Mouse (Mus musculus): ENCODE measurements around the gene Olfr1278.
"Not testable (repeated sequence)": the region's sequence is repeated elsewhere in the genome, so short reads cannot be mapped to it uniquely, and the experiment has no call there.

Gene Olfr1278

GRCm38 (mm10) chr2:111289836-111290235, at the start of gene Olfr1278:
Gene Olfr1278 (plus strand): TSS chr2:111290136.
- DNase-seq, result no peak

DNA sequence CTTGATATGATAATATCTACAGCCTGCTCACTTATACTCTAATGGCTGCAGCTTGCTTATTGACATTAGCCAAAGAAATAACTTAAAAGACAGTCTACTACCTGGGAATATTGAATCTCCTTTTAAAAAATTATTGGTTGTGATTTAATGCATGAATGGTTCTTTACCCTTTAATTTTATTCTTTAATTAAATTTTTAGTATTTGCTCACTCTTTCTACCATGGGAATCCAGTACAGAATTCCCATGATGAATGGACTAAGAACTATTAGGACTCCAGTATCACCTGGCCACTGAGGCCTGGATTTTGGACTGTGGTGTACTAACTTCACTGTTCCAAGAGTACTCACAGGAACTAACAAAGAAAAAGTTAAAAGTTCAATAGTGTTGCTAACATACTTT, 35.7 kb upstream of the Olfr1278 start, which contains the start of gene Olfr1276:
Gene Olfr1276 (plus strand): TSS at position 301 of the 400 bp plus-strand sequence.
- DNase-seq, result no peak

DNA sequence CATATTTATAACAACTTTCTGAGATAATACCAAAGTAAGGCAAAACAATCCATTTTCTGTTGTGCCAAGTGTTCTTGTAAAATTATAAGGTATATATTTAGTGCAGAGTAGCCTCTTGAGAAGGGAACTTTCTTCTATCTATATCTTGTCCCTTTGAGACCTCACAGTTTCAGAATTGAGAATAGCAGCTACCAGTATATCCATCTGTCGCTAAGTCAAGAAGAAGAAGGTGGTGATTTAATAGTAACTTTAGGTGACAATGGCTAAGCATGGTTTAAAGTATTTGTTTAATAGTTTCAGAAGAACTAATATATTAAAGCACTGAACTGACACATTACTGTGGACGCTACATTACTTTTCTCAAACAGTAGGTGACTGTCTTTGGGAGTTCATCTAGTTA, 15.9 kb upstream of the Olfr1278 start, which contains the start of gene Olfr1277:
Gene Olfr1277 (minus strand): TSS at position 101 of the 400 bp plus-strand sequence.
- DNase-seq, result no peak

DNA sequence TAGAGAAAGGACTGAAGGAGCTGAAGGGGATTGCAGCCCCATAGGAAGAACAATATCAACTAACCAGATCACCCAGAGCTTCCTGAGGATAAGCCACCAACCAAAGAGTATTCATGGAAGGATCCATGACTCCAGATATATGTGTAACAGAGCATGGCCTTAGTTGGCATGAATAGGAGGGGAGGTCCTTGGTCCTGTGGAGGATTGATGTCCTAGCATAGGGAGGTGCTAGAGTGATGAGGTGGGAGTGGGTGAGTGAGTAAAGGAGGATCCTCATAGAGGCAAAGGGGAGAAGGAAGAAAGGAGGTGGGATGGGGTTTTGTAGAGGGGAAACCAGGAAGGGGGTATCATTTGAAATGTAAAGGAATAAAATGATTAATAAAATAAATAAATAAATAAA, 8.6 kb downstream of the Olfr1278 start:
- no peak for DNase-seq

GRCm38 (mm10) chr2:111300374-111300773, 10.4 kb downstream of the Olfr1278 start, which contains the start of gene Olfr1279:
Gene Olfr1279 (plus strand): TSS chr2:111300635.
- DNase-seq, result no peak

DNA sequence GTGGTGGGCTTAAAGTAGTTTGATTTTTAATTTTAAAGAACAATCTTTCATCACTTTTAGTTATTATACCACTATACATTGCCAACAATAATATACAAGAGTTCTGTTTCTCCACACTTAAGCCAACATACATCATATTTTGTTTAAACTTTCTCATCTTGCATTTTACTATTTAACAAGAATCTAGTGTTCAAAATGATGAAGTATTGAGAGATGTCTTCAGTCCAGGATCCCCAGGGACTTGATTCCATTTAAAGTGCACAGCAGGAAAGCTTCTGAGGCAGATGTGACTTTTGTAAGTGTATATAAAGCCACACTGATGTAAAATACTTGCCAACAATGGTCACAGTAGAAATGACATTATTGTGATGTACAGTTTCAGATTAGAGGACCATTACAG, 23.8 kb downstream of the Olfr1278 start, which contains the start of gene Olfr1280:
Gene Olfr1280 (plus strand): TSS at position 301 of the 400 bp plus-strand sequence.
- no peak for DNase-seq

DNA sequence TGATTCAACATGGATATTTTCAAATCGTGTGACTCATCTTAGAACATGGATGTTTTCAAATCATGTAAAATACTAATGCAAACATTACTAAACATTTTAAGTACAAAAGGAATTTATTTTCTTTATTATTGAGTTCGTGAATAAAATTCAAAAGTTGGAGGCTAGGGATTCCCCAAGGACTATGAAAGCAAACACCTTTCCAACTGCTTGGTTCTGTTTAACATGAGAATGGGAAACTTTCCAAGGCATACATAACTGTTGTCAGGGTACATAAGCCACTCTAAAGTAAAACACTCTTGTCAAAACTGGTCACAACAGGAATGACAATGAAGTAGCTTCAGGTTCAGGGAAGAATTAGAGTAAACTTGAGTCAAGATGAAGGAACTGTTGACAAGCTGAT, 36.3 kb downstream of the Olfr1278 start, which contains the start of gene Olfr1281:
Gene Olfr1281 (plus strand): TSS at position 301 of the 400 bp plus-strand sequence.
- DNase-seq, result no peak

- not testable (repeated sequence) for DNase-seq
These were observed 43.8 kb downstream of the Olfr1278 start for GRCm38 (mm10) chr2:111333721-111334120.

DNA sequence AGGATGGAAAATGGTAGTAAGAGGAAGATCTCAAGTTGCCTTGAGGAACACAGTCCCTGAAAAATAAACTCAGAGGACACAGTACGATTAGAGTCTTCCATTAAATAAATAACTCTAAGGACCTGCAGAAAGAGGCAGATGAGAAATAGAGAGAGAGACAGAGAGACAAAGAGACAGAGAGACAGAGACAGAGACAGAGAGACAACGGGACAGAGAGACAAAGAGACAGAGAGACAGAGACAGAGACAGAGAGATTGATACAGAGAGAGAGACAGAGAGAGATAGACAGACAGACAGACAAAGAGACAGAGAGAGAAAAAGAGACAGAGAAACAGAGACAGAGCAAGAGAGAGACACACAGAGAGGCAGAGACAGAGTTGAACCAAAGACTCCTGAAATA, 46.0 kb downstream of the Olfr1278 start, which contains the start of gene Olfr1282:
Gene Olfr1282 (minus strand): TSS at position 101 of the 400 bp plus-strand sequence.
- no peak for DNase-seq
